Mouse (Mus musculus) 3T3-L1 (cell line): ENCODE measurements at regions not wholly inside any gene's neighbourhood (a gene's known extent, or its start where the extent isn't known, plus 50 kb on each side); places are given as distances from the start of the nearest gene placed in this dataset.

ENCODE experiments used
- DNase-seq: peaks from one replicate; pipeline ENCODE4 v3.0.0-alpha.2; 2015; ENCODE audit warnings: low read depth, low spot score

GRCm38 (mm10) chr13:29023486-29023885 lies 70.0 kb upstream of the Sox4 start:
- no peak for DNase-seq

- no peak for DNase-seq
These were observed 66.3 kb upstream of the Sox4 start for GRCm38 (mm10) chr13:29019839-29020238.

GRCm38 (mm10) chr13:29016145-29016651 lies 62.7 kb upstream of the Sox4 start:
- DNase-seq, result no peak

GRCm38 (mm10) chr13:29015605-29015994 lies 62.1 kb upstream of the Sox4 start:
- DNase-seq, result no peak

GRCm38 (mm10) chr13:29014827-29015604 lies 61.5 kb upstream of the Sox4 start:
- no peak for DNase-seq

GRCm38 (mm10) chr13:29014066-29014826 lies 60.7 kb upstream of the Sox4 start:
- no peak for DNase-seq

GRCm38 (mm10) chr13:29006467-29006866 lies 53.0 kb upstream of the Sox4 start:
- DNase-seq, result peak; percentile 55
